8 mouse cellular contexts compared by ENCODE assay signal in genomic region chr12:44209141-44209823, GRCm38 (mm10). TPM values are rescaled to one million over a fixed set of nuclear protein-coding genes. Genes with fewer than 3 reads are reported as not detected.
DNase-seq lines count a peak whose midpoint lies in the region; ATAC-seq and TF ChIP-seq lines count a peak whose summit lies in the region.

No protein-coding gene starts in this region.

- DNase-seq in layer of hippocampus, adult 11-12 months (ENCODE audit: low spot score): peak; percentile 43
- DNase-seq in layer of hippocampus, adult 9-10 months (ENCODE audit: low spot score): no peak
- DNase-seq in cerebellum, adult 2 months: peak in 1 of 2 experiments; percentile 42
- DNase-seq in frontal cortex, postnatal 25 days (ENCODE audit: low spot score in 2 of 2): peak; percentile 8 to 22
- peak; percentile 60 for DNase-seq in hindbrain, postnatal 0 days (ENCODE audit: low spot score)
- DNase-seq in left cerebral cortex, postnatal 4 days: peak; percentile 49
- peak; percentile 54 for DNase-seq in mesoderm, embryonic 11.5 days (ENCODE audit: low read depth, low spot score)

- intact Hi-C loops in left cerebral cortex, postnatal 4 days (cut with DNase I): no loop called here

- no peak for ATAC-seq in hindbrain, postnatal 0 days
- no peak; the same call in 1 of the 2 replicates for ATAC-seq in stomach, embryonic 15.5 days (ENCODE audit: insufficient read depth, low FRiP score, low read depth)

- no peaks in the 10 kb centered on the region; the same call in 1 of the 2 replicates for H3K4me1 ChIP-seq in cerebellum, adult 2 months (ENCODE audit: control insufficient read depth, insufficient read depth, low read length)
- no peaks in the 10 kb centered on the region for H3K4me1 ChIP-seq in hindbrain, postnatal 0 days (ENCODE audit: insufficient read depth, low read length)
- H3K4me1 ChIP-seq in stomach, embryonic 15.5 days: no peaks in the 10 kb centered on the region

- no peaks in the 10 kb centered on the region for H3K27me3 ChIP-seq in cerebellum, adult 2 months (ENCODE audit: control insufficient read depth, insufficient read depth, low read length)
- no peaks in the 10 kb centered on the region for H3K27me3 ChIP-seq in hindbrain, postnatal 0 days (ENCODE audit: insufficient read depth, low read length)
- H3K27me3 ChIP-seq in stomach, embryonic 15.5 days (replicated peaks): no peaks in the 10 kb centered on the region

- under 1% methylated on average over 37 of the region's 37 CpGs for WGBS in cerebellum, adult 2 months
- WGBS in hindbrain, postnatal 0 days: under 1% methylated on average over 37 of the region's 37 CpGs
- under 1% methylated on average over 37 of the region's 37 CpGs for WGBS in stomach, embryonic 15.5 days

- peak overlapping the region; percentile 73 for H3K4me2 ChIP-seq in hindbrain, postnatal 0 days (ENCODE audit: low read depth, low read length)
- peak overlapping the region; percentile 71 for H3K4me2 ChIP-seq in stomach, embryonic 15.5 days

- H3K4me3 ChIP-seq in cerebellum, adult 2 months (replicated peaks; ENCODE audit: insufficient read depth, low read depth, low read length): peak overlapping the region; percentile 72
- H3K4me3 ChIP-seq in hindbrain, postnatal 0 days (ENCODE audit: low read length): peak overlapping the region; percentile 98
- peak overlapping the region; percentile 96 for H3K4me3 ChIP-seq in stomach, embryonic 15.5 days (replicated peaks)

- H3K36me3 ChIP-seq in hindbrain, postnatal 0 days (ENCODE audit: insufficient read depth, low read length): no peaks in the 10 kb centered on the region; the same call in 1 of the 2 replicates
- H3K36me3 ChIP-seq in stomach, embryonic 15.5 days: no peaks in the 10 kb centered on the region

- peak overlapping the region; percentile 27 for H3K27ac ChIP-seq in cerebellum, adult 2 months (ENCODE audit: insufficient read depth, low read length)
- H3K27ac ChIP-seq in hindbrain, postnatal 0 days: peak overlapping the region; percentile 92
- peak overlapping the region; percentile 79 for H3K27ac ChIP-seq in stomach, embryonic 15.5 days

- no peak for TF ChIP-seq POLR2A in cerebellum, adult 2 months (IDR thresholded peaks at IDR 0.05; ENCODE audit: borderline replicate concordance, insufficient read depth, low read length)

- peak overlapping the region; percentile 93 for H3K9ac ChIP-seq in hindbrain, postnatal 0 days (replicated peaks; ENCODE audit: low read length)
- peak overlapping the region; percentile 80 for H3K9ac ChIP-seq in stomach, embryonic 15.5 days

- H3K9me3 ChIP-seq in hindbrain, postnatal 0 days (ENCODE audit: low read length): no peaks in the 10 kb centered on the region
- H3K9me3 ChIP-seq in stomach, embryonic 15.5 days: no peaks in the 10 kb centered on the region

- no peak for TF ChIP-seq CTCF in cerebellum, adult 2 months (IDR thresholded peaks at IDR 0.05; ENCODE audit: borderline replicate concordance, insufficient read depth, low read depth, low read length)
- peak; percentile 17; the same call in 1 of the 2 replicates for TF ChIP-seq CTCF in hindbrain, postnatal 0 days (IDR thresholded peaks at IDR 0.05; ENCODE audit: low read depth)

RNA-seq across cellular contexts. Expression of gene Dnajb9, which starts 0.8 kb away (rescaled TPM):
- polyA plus RNA-seq in cerebellum, adult 2 months (2012; rRNA removed): 24.5 and 26.4 TPM in 2 replicates
- total RNA-seq in hindbrain, postnatal 0 days (2014; rRNA removed): 12.3 and 40.8 TPM in 2 replicates
- 31.8 and 34.7 TPM in 2 replicates for polyA plus RNA-seq in hindbrain, postnatal 0 days (2015; fragmentation: Nextera tagmentation; extraction: Ambion mirVana)
- 10 to 100 TPM; 22.0 to 22.1 TPM for total RNA-seq in left cerebral cortex, postnatal 4 days (2021)
- 23.4 and 26.2 TPM in 2 replicates for polyA plus RNA-seq in stomach, embryonic 15.5 days (2015; fragmentation: Nextera tagmentation; extraction: Ambion mirVana)

RNA-seq across cellular contexts. Expression of gene Pnpla8, which starts 11.9 kb away (rescaled TPM):
- polyA plus RNA-seq in cerebellum, adult 2 months (2012; rRNA removed): 64.3 and 67.4 TPM in 2 replicates
- 58.8 and 62.7 TPM in 2 replicates for total RNA-seq in hindbrain, postnatal 0 days (2014; rRNA removed)
- polyA plus RNA-seq in hindbrain, postnatal 0 days (2015; fragmentation: Nextera tagmentation; extraction: Ambion mirVana): 107 and 123 TPM in 2 replicates
- total RNA-seq in left cerebral cortex, postnatal 4 days (2021): 100 to 1,000 TPM; 106 to 123 TPM
- polyA plus RNA-seq in stomach, embryonic 15.5 days (2015; fragmentation: Nextera tagmentation; extraction: Ambion mirVana): 50.8 and 52.8 TPM in 2 replicates

Comparison
In these comparisons a context has a peak if more than half of its experiments do, and no peak if none do; other contexts are left out.
1. H3K27ac ChIP-seq: peak in every context shown above with its lines; median percentile 92 in hindbrain, postnatal 0 days; 79 in stomach, embryonic 15.5 days; 27 in cerebellum, adult 2 months.